Mouse (Mus musculus) layer of hippocampus, adult 2 months (tissue): Measurements from ENCODE around the gene Samd13. TPM values are rescaled to one million over a fixed set of nuclear protein-coding genes. Genes with fewer than 3 reads are reported as not detected.

Experiments used
- DNase-seq, 2 experiments: peaks; one replicate each; pipeline ENCODE4 v3.0.0; 2022; ENCODE audit warnings: low spot score in 2 of 2
- H3K27ac ChIP-seq: fragments of 200-600 bp; 2 replicates; pipeline ENCODE4 v1.8.1; 2022
- H3K4me3 ChIP-seq: fragments of 200-600 bp; 2 replicates; pipeline ENCODE4 v1.8.1; 2022; ENCODE audit warnings: mild to moderate bottlenecking
- CTCF ChIP-seq: fragments of 200-600 bp; conservative IDR thresholded peaks from 2 replicates; pipeline ENCODE4 v1.8.1; 2022; ENCODE audit warnings: antibody characterized with exemption, mild to moderate bottlenecking, moderate library complexity
- total RNA-seq, 2 experiments: library from RNA; stranded (reverse); gene quantifications; 2 replicates each; pipeline ENCODE4 v1.2.3; 2021

The Samd13 gene
- total RNA-seq, 2 experiments from 2014 or later = 0.72 to 0.86 TPM

DNA sequence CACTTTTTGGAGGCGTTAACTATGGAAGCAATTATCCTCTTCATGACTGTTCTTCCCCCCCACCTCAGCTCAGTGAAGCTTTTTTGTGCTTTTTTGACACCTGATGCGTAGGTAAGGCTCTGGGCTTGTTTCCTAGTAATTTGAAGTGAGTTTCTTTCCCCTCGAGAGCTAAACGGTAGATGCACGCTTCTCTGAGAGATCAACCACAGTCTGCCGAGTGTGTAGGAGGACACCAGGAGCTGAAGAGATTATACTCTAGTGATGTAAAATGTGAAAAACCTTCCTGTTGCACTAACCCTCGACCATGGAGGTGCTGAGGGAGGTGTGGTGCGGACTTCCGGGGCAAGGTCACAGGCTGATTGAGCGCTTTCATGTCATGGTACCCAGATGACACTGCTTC, 65.3 kb downstream of the Samd13 start:
- TF ChIP-seq CTCF = no peak
- Histone ChIP-seq H3K27ac (peak overlapping the region; percentile 82), H3K4me3 (no peak overlapping the region; the same call in 1 of the 2 replicates)
- peak; percentile 23 to 41 for DNase-seq

GRCm38 (mm10) chr3:146618357-146618756, 67.0 kb downstream of the Samd13 start:
- Histone ChIP-seq H3K4me3 (no peak overlapping the region), H3K27ac (no peak overlapping the region)
- DNase-seq = no peak
- no peak for TF ChIP-seq CTCF

DNA sequence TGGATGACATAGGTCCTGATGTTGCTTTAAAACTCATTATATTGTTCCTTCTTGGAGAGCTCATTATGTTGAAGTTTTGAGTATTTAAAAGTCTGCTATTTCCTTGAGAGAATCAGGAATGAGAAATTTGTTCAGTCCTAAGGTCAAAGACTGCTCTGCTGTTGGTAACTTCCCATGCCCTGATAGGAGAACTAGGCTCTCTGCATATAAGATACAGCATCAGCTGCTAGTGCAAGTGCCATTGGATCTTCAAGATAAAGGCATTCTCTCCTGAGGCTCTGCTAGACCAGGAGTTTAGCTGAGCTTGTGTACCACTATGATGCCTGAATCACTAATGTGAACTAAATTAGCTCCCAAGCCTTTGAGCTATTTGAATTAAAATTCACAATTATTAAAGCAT, 67.4 kb downstream of the Samd13 start:
- no peak for DNase-seq
- Histone ChIP-seq H3K27ac (no peak overlapping the region), H3K4me3 (no peak overlapping the region)
- no peak for TF ChIP-seq CTCF

DNA sequence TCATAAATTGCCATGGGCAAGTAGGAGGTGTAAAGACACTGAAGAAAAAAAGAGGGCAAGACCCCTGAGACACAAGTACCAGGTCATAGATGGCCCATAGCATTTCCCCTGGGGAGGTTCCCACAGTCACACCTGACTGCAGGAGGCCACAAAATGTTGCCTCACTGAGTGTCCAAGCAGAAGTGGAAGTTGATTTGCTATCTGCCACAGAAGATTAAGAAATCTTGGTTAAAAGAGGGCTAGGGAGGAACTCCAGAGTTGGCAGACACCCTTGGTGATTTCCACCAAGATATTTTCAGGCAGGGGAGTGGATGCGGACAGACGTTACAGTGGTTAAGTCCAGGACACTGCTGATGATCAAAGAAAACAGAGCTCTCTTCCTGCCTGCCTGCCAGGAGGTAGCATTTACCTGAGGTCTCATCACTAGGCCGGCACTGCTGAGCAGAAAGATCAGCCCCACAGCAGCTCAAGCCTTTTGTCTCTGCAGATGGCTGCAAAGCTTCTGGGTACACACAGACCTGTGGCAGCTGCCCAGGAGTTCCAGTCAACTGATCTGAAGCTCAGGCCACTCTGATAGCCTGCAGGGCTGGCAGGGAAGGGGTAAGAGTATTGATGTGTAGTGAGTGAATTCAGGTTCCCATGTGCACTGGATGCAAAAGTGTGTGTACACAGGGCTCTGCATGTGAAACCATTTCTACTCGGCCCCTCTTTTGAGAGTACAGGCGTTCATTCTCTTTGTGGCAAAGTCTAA, 68.7 kb downstream of the Samd13 start:
- no peak for TF ChIP-seq CTCF
- H3K27ac ChIP-seq = no peak overlapping the region
- H3K4me3 ChIP-seq = no peak overlapping the region
- no peak for DNase-seq

DNA sequence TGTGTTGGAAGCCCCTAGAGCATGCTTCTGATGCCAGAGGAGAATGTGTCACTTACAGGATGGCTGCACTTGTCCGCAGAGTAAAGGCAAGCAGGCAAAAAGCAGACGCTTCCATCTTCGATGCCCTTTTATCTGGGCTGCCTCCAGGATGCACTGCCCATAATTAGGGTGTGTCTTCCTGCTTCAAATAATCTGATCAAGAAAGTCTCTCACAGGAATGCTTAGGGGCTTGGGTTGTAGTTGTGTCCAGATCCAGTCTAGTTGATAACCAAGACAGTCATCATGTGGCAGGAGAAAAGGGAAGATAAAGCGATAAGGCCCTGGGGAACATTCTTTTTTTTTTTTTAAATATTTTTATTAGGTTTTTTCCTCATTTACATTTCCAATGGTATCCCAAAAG, 69.9 kb downstream of the Samd13 start, which contains the start of gene Dnase2b:
Gene Dnase2b (minus strand): TSS at position 101 of the 400 bp plus-strand sequence.
- Histone ChIP-seq H3K27ac (no peak within 1 kb of the TSS), H3K4me3 (no peak within 1 kb of the TSS)
- no peak for TF ChIP-seq CTCF
- DNase-seq = no peak

DNA sequence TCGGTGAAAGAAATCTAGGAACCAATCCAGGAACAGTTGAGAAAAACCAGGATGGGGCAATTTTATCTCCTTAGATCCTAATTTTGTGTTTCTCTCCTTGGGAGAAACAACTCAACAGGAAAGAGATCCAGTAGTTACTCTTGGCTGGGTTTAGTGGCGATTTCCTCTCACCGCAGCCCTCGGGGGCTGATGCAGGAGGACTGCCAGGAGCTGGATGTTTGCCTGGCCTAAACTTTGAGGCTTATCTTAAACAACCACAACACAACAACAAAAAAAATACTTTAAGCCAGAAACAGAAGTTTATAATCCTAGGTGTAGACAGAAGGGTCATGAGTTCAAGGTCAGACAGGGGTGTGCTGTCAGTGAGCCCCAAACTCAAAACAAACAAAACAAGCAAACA, 73.6 kb downstream of the Samd13 start:
- DNase-seq = no peak
- H3K4me3 ChIP-seq = no peak overlapping the region
- TF ChIP-seq CTCF = no peak
- no peak overlapping the region for H3K27ac ChIP-seq

DNA sequence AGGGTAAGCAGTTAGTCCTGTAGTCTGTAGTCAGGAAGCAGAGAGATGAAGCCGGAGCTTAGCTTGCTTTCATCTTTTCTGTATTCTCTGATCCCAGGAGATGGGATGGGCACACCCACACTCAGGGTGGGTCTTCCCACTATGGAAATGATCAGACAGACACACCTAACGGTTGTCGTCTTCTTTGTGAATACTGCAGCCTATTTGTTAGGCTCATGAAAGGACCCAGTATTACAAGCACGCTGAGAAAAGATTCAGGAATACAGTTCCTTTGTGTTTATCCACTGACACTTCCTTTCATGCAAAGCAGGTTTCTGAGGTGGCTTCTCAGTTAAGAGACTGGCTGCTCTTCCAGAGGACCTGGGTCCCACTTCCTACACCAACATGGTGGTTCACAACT, 74.1 kb downstream of the Samd13 start:
- H3K27ac ChIP-seq = no peak overlapping the region

DNA sequence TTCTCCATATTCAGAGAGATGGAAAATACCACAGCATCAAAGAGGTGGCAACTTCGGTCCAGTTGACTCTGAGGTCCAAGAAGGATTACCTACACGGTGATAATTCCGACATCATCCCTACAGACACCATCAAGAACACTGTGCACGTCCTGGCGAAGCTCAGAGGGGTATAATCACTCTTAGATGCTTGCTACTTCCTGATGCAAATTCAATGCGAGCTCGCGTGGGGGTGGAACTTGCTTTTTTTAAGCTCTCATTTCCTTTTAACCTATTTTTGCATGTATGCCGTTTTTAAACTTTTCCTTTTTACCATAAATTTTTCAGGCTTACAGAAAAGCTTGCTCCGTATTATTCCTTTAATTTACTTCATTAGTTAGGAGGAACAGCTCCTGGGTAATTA, 75.1 kb downstream of the Samd13 start:
- peak in 1 of 2 experiments; percentile 4 for DNase-seq
- Histone ChIP-seq H3K27ac (no peak overlapping the region), H3K4me3 (no peak overlapping the region)
- TF ChIP-seq CTCF = no peak

More for the DNA sequence above, 74.1 kb downstream of the Samd13 start:
- no peak for TF ChIP-seq CTCF
- no peak overlapping the region for H3K4me3 ChIP-seq
- no peak for DNase-seq

DNA sequence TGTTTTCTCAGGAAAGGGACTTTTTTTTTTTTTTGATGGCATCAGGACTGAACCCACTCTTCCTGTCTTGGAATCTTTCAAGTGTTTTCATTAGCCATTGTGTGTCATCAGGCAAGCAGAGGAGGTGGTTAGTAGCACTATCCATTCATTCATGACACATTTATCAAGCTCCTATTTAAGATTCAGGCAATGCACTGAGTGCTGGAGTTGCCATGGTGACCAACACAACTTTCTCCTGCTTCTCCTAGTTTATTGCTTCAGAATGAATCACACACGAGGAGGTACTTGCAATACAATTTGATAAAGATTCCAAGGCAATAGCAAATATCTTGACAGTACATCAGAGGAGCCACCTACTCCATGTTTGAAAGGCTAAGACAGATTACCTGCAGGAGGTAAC, 78.0 kb downstream of the Samd13 start:
- Histone ChIP-seq H3K4me3 (no peak overlapping the region), H3K27ac (no peak overlapping the region)
- peak in 1 of 2 experiments; percentile 78 for DNase-seq
- no peak for TF ChIP-seq CTCF

DNA sequence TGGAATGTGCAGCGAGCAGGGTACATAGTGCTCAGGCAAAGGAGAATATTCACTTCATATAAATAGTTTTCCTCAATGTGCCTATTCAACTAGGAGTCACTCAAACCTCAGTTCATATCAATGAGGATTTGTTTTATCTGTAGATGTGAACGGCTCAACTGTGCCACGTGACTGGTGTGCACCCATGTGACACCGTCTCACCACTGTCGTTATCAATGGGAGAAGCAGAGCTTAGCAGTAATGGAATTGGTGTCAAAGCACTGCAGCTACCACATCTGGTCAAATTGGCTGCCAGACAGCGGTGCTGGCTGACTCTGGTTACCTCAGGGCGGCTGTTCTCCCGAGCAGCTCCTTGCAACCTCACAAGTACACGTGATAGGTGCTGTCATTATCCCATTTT, 80.7 kb downstream of the Samd13 start:
- DNase-seq = no peak
- H3K27ac ChIP-seq = no peak overlapping the region
- no peak for TF ChIP-seq CTCF
- H3K4me3 ChIP-seq = no peak overlapping the region

DNA sequence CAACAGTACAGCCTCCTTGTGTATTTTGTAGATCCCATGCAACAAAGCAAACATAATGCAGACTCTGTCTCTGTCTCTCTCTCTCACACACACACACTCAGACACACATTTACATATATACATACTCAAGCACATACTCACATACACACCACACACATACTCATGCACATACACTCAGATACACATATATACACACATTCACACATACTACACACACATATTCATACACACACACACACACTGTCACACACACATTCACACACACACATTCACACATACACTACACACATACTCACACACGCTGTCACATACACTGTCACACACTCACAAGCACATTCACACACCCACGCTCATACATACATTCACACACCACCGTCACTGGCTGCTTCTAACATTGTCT, 82.9 kb downstream of the Samd13 start:
- no peak for DNase-seq
- Histone ChIP-seq H3K4me3 (no peak overlapping the region), H3K27ac (no peak overlapping the region)
- no peak for TF ChIP-seq CTCF

- Histone ChIP-seq H3K4me3 (no peak overlapping the region), H3K27ac (no peak overlapping the region)
- no peak for TF ChIP-seq CTCF
- DNase-seq = no peak
Measured at GRCm38 (mm10) chr3:146601205-146601604, 84.2 kb downstream of the Samd13 start.

DNA sequence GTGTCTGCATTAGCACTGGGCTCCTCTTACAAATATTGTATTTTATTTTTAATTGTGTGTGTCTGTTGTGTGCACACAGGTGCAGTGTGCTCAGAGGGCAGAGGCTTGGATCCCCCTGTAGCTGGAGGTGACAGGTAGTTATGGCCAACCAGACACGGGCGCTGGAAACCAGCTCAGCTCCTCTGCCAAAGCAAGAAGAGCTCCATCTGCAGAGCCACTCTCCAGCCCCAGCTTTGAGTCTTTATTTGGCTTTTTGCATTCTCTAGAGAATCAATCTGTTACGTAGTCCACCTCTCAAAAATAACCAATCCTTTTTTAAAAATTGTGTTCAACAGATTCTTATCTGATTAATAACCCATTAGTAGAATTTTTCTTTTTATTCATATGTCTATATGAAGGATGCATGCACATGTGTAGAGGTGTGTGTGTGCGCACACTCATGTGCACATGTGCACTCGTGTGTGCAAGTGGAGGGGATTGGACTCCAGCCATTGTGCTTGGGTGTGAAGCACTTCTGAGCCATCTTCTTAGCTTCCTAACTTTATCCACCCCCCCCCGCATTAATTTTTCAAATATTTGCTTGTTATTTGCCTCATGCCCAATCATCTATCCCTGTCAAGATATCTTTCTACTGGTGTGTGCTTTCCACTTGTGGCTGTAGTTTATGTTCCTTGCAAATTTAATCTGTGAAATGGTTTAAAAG, 86.0 kb downstream of the Samd13 start:
- H3K27ac ChIP-seq = peak overlapping the region; percentile 73
- no peak overlapping the region for H3K4me3 ChIP-seq
- no peak for TF ChIP-seq CTCF
- peak in 1 of 2 experiments; percentile 23 for DNase-seq

- peak overlapping the region; percentile 17; the same call in 1 of the 2 replicates for H3K4me3 ChIP-seq
- TF ChIP-seq CTCF = no peak
- DNase-seq = peak; percentile 53 to 56
- peak overlapping the region; percentile 73 for H3K27ac ChIP-seq
Measured at GRCm38 (mm10) chr3:146598411-146598810, 87.0 kb downstream of the Samd13 start.
